Mouse (Mus musculus): ENCODE measurements around the gene Ankrd36.

Gene Ankrd36

GRCm38 (mm10) chr11:5691775-5692174 is 122.3 kb downstream of the Ankrd36 start:
- DNase-seq, result peak; percentile 51

GRCm38 (mm10) chr11:5700808-5701207 is 131.3 kb downstream of the Ankrd36 start:
- DNase-seq, result no peak

- no peak for DNase-seq
These were observed 131.8 kb downstream of the Ankrd36 start for GRCm38 (mm10) chr11:5701300-5701699.

GRCm38 (mm10) chr11:5701821-5702220 is 132.3 kb downstream of the Ankrd36 start:
- DNase-seq, result no peak

- DNase-seq, result no peak
These were observed 132.9 kb downstream of the Ankrd36 start for GRCm38 (mm10) chr11:5702271-5702956.

GRCm38 (mm10) chr11:5702957-5703332 is 133.5 kb downstream of the Ankrd36 start:
- no peak for DNase-seq

- DNase-seq, result no peak
These were observed 133.9 kb downstream of the Ankrd36 start for GRCm38 (mm10) chr11:5703341-5703740.

- DNase-seq, result no peak
These were observed 136.5 kb downstream of the Ankrd36 start for GRCm38 (mm10) chr11:5705972-5706371.

GRCm38 (mm10) chr11:5706874-5707529 is 137.5 kb downstream of the Ankrd36 start:
- DNase-seq, result peak; percentile 38

GRCm38 (mm10) chr11:5707530-5708353 is 138.3 kb downstream of the Ankrd36 start:
- DNase-seq, result peak; percentile 88

- DNase-seq, result no peak
These were observed 145.7 kb downstream of the Ankrd36 start for GRCm38 (mm10) chr11:5715179-5715578.

GRCm38 (mm10) chr11:5715630-5716105 is 146.2 kb downstream of the Ankrd36 start, which contains the start of gene Mrps24:
TSS of gene Mrps24 (minus strand) at chr11:5715680.
- DNase-seq, result no peak

- no peak for DNase-seq
These were observed 146.8 kb downstream of the Ankrd36 start for GRCm38 (mm10) chr11:5716246-5716645.

GRCm38 (mm10) chr11:5716938-5717705 is 147.6 kb downstream of the Ankrd36 start:
- no peak for DNase-seq

GRCm38 (mm10) chr11:5718611-5719354 is 149.3 kb downstream of the Ankrd36 start:
- no peak for DNase-seq

GRCm38 (mm10) chr11:5729582-5729981 is 160.1 kb downstream of the Ankrd36 start:
- DNase-seq, result no peak

GRCm38 (mm10) chr11:5732401-5732800 is 162.9 kb downstream of the Ankrd36 start:
- no peak for DNase-seq

- no peak for DNase-seq
These were observed 164.8 kb downstream of the Ankrd36 start for GRCm38 (mm10) chr11:5734323-5734722.

GRCm38 (mm10) chr11:5737137-5737536 is 167.7 kb downstream of the Ankrd36 start:
- DNase-seq, result no peak
